Mouse (Mus musculus) forebrain, embryonic 13.5 days (tissue): ENCODE measurements at regions not wholly inside any gene's neighbourhood (a gene's known extent, or its start where the extent isn't known, plus 50 kb on each side); places are given as distances from the start of the nearest gene placed in this dataset.

Source experiments
- ATAC-seq: fragments of 200-750 bp; cut with Nextera tagmentation; 2 replicates; pipeline ENCODE4 v1.8.0; 2017
- H3K27ac ChIP-seq: fragments of 300-500 bp; sonication (generic); 2 replicates; pipeline ENCODE4 v1.5.1; 2015; ENCODE audit warnings: inconsistent platforms, mild to moderate bottlenecking, moderate library complexity
- H3K27me3 ChIP-seq: fragments of 300-500 bp; sonication (generic); 2 replicates; pipeline ENCODE4 v1.6.1; 2015; ENCODE audit warnings: mild to moderate bottlenecking, inconsistent platforms
- H3K36me3 ChIP-seq: fragments of 300-500 bp; sonication (generic); 2 replicates; pipeline ENCODE4 v1.6.1; 2015; ENCODE audit warnings: mild to moderate bottlenecking, inconsistent platforms; ENCODE audit not compliant: poor library complexity, severe bottlenecking
- H3K4me1 ChIP-seq: fragments of 300-500 bp; sonication (generic); 2 replicates; pipeline ENCODE4 v1.6.1; 2015; ENCODE audit warnings: inconsistent platforms
- H3K4me2 ChIP-seq: fragments of 300-500 bp; sonication (generic); 2 replicates; pipeline ENCODE4 v1.6.1; 2015; ENCODE audit warnings: inconsistent platforms, mild to moderate bottlenecking, moderate library complexity
- H3K4me3 ChIP-seq: fragments of 300-500 bp; sonication (generic); 2 replicates; pipeline ENCODE4 v1.5.1; 2015; ENCODE audit warnings: mild to moderate bottlenecking, inconsistent platforms
- H3K9ac ChIP-seq: fragments of 300-500 bp; sonication (generic); 2 replicates; pipeline ENCODE4 v1.6.1; 2015; ENCODE audit warnings: mild to moderate bottlenecking, inconsistent platforms
- H3K9me3 ChIP-seq: fragments of 300-500 bp; sonication (generic); replicated peaks from 2 replicates; pipeline ENCODE4 v1.6.1; 2016; ENCODE audit warnings: inconsistent platforms
- WGBS: fragments of 180-500 bp; shearing (Covaris S2); methylation state at CpG from one replicate; pipeline ENCODE4 v1.1.7; 2015; 5-methylcytosine and 5-hydroxymethylcytosine counted together

DNA sequence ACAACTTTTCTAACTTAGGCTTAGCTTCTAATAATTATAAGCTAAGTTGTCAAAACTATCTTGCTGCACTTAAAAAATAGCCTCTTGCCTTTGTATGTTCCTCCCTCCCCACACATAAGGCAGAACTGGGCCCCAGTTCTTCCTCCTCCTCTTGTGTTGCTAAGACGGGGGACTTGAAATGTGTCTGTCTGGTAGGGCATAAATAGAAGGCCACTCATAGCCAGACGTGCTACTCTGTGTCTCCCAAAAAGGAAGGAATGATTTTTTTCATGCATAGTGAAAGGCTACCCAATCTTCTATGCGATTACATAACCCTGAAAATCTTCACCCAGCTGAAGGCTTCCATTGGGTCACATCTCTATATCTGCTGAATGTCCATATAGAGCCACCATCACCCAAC is 183.5 kb downstream of the Hsfy2 start:
- no peak overlapping the region for H3K27ac ChIP-seq
- no peak overlapping the region for H3K9ac ChIP-seq
- 80% methylated on average over 3 of the region's 3 CpGs for WGBS
- no peaks in the 10 kb centered on the region for H3K36me3 ChIP-seq
- no peak for ATAC-seq
- H3K27me3 ChIP-seq, result no peaks in the 10 kb centered on the region
- no peak overlapping the region for H3K4me3 ChIP-seq
- H3K4me2 ChIP-seq, result no peak overlapping the region
- H3K4me1 ChIP-seq, result no peaks in the 10 kb centered on the region
- no peaks in the 10 kb centered on the region for H3K9me3 ChIP-seq

DNA sequence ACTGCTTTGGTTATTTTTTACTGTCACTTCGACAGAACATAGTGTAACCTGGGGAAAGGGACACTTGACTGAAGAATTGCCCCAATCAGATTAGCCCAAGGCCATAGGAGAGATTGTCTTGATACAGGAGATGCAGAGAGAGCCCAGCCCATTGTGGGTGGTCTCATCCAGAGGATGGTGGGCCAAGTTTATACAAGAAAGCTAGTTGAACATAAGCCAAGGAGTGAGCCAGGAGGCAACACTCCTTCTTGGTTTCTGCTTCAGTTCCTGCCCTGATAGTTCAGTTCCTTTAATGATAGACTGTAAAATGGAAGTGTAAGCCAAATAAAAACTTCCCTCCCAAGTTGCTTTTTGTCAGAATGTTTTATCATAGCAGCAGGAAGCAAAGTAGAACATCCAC is 194.4 kb downstream of the Hsfy2 start:
- Histone ChIP-seq H3K4me3 (no peak overlapping the region), H3K36me3 (no peaks in the 10 kb centered on the region), H3K4me1 (no peaks in the 10 kb centered on the region), H3K27ac (no peak overlapping the region), H3K9me3 (no peaks in the 10 kb centered on the region), H3K4me2 (no peak overlapping the region), H3K27me3 (no peaks in the 10 kb centered on the region), H3K9ac (no peak overlapping the region)
- WGBS, result 75% methylated on average over 1 of the region's 1 CpGs
- ATAC-seq, result no peak

DNA sequence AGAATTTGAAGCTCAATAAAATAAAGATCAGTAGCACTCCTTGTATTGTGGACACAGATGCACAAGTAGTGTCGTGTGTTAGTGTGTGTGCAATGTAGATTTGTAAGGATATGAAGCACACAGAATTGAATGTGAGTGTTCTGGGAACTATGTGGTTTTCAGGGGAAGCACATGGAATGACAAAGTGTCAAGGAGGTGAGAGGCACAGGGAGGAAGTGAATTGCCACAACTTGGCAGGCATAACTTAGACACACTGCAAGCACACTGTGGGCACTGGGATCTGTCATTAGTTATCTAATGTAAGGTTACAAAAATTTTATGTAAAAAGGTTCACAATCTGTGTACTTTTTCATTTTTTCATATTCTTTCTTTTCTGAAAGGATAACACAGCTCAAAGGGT is 230.4 kb downstream of the Hsfy2 start:
- no peaks in the 10 kb centered on the region for H3K27me3 ChIP-seq
- H3K9me3 ChIP-seq, result no peaks in the 10 kb centered on the region
- no peaks in the 10 kb centered on the region for H3K4me1 ChIP-seq
- H3K9ac ChIP-seq, result no peak overlapping the region
- H3K27ac ChIP-seq, result no peak overlapping the region
- no peak for ATAC-seq
- H3K36me3 ChIP-seq, result no peaks in the 10 kb centered on the region
- no peak overlapping the region for H3K4me3 ChIP-seq
- 92% methylated on average over 1 of the region's 1 CpGs for WGBS
- no peak overlapping the region for H3K4me2 ChIP-seq

DNA sequence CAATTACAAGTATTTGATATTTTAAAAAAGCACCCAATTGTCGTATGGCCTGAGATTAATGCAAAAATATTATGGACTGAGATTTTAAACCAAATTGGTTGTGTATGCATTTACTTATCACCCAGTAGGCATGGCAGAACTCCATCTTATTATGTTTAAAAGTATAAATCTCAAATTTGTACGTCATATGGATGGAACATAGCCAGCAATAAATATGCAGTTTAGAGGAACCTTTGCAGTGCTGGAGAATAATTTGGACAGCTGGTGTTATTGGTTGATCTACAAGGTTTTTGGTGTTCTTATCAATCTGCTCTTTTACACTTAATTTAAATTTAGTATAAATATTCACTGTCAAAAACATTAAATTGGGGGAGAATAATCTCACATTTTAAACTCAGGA is 233.9 kb downstream of the Hsfy2 start:
- Histone ChIP-seq H3K4me2 (no peak overlapping the region), H3K27me3 (no peaks in the 10 kb centered on the region), H3K9ac (no peak overlapping the region), H3K9me3 (no peaks in the 10 kb centered on the region), H3K4me3 (no peak overlapping the region), H3K27ac (no peak overlapping the region), H3K4me1 (no peaks in the 10 kb centered on the region), H3K36me3 (no peaks in the 10 kb centered on the region)
- WGBS, result 81% methylated on average over 2 of the region's 2 CpGs
- no peak for ATAC-seq

DNA sequence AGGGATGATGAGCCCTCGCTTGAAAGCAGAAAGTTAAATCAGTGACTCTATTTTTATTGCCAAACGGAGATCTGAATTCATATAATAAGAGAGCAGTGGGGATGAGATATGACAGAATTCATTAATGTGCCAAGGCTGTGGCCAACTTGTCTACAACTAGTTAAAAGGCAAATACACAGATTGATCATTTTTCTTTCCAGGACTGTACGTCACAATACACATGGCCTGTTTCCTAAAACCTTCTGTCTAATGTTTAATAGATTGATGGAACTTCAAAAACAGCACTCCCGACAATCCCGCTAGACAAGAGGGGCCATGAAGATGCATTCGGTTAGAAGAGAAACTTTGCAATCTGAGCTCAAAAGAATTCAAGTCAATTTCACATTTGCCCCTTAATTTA is 241.4 kb downstream of the Hsfy2 start:
- Histone ChIP-seq H3K4me2 (no peak overlapping the region), H3K36me3 (no peaks in the 10 kb centered on the region), H3K27ac (no peak overlapping the region), H3K27me3 (no peaks in the 10 kb centered on the region), H3K9me3 (no peaks in the 10 kb centered on the region), H3K4me3 (no peak overlapping the region), H3K9ac (no peak overlapping the region), H3K4me1 (no peaks in the 10 kb centered on the region)
- WGBS, result 81% methylated on average over 6 of the region's 6 CpGs
- no peak for ATAC-seq

DNA sequence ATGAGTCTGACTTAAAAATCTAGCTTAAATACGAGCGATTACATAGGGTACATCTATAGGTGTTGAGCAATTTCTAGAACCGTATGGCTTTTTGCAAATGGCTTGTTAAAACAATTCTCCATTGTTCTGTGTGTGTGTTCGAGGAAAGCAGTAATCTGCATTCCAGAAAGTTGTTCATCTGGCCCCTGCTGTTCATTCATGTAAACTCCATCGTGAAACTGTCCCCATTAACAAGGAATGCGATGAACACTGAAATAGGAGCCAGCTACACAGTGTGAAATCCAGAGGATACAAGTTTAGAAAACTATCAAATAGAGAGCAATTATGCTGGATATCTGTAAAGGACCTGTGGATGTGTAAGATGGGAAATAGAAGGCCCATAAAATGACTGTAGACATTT is 250.1 kb downstream of the Hsfy2 start:
- no peaks in the 10 kb centered on the region for H3K9me3 ChIP-seq
- 56% methylated on average over 6 of the region's 6 CpGs for WGBS
- no peak overlapping the region for H3K27ac ChIP-seq
- no peak for ATAC-seq
- H3K27me3 ChIP-seq, result no peaks in the 10 kb centered on the region
- H3K4me1 ChIP-seq, result no peaks in the 10 kb centered on the region
- no peak overlapping the region for H3K4me2 ChIP-seq
- H3K9ac ChIP-seq, result no peak overlapping the region
- no peaks in the 10 kb centered on the region for H3K36me3 ChIP-seq
- H3K4me3 ChIP-seq, result no peak overlapping the region

DNA sequence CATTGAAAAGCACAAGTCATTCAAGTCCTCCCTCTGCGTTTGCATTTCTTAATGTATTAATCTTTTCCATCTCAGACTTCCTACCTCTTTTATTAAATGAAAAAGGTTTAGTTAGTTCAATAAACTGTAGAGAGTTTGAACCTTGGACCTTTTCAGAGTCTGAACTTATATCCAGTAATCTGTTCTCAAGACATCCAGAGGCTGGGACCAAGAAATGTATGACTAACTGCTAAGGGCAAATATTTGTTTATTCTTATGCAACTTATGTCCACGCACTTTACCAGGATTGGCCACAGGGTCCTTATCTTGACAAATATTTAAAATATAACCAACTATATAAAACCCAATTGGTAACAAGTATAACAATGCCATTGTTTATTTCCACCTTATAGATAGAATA is 270.9 kb downstream of the Hsfy2 start:
- Histone ChIP-seq H3K4me2 (no peak overlapping the region), H3K36me3 (no peaks in the 10 kb centered on the region), H3K9ac (no peak overlapping the region), H3K4me1 (no peaks in the 10 kb centered on the region), H3K9me3 (no peaks in the 10 kb centered on the region), H3K27ac (no peak overlapping the region), H3K4me3 (no peak overlapping the region), H3K27me3 (no peaks in the 10 kb centered on the region)
- 88% methylated on average over 2 of the region's 2 CpGs for WGBS
- ATAC-seq, result no peak

DNA sequence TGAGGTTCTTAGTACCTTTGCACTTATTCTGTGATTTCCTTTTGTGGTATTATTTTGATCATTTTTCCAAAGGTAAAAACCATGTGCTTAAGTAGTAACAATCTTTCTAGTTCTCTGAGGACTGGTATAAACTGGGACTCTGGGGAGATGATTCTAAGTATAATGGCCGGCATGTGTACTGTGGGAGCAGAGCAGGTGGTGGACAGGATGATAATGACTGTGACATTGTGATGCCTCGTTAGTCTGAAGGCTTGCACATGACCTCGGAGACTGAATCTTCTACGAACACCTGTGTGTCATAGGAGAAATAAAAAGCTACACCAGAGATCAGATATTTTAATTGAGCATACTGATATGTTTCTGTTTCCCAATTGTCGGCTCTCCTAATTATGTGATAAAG is 276.4 kb downstream of the Hsfy2 start:
- no peak overlapping the region for H3K4me3 ChIP-seq
- H3K4me2 ChIP-seq, result no peak overlapping the region
- 61% methylated on average over 5 of the region's 5 CpGs for WGBS
- no peak overlapping the region for H3K27ac ChIP-seq
- no peaks in the 10 kb centered on the region for H3K36me3 ChIP-seq
- H3K4me1 ChIP-seq, result no peaks in the 10 kb centered on the region
- peak; percentile 51; the same call in 1 of the 2 replicates for ATAC-seq
- H3K27me3 ChIP-seq, result no peaks in the 10 kb centered on the region
- H3K9ac ChIP-seq, result no peak overlapping the region
- no peaks in the 10 kb centered on the region for H3K9me3 ChIP-seq

DNA sequence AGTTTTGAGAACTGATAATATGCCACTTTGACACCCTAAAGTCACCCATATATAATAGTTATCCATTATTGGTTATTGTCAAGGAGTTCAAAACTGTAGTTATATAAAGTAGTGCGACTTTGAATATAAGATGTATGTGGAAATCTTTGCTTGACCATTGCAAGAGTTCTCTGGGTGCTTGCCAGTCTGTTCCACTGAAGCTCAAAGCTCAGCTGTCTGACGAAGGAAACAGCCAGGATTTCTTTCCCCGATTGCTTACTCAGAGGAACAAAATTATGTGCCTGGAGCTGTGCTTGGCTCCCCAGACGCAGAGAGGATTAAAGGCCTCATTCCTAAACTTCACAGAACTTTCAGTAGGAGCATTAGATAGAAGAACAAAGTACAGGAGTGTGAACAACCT is 290.6 kb downstream of the Hsfy2 start:
- Histone ChIP-seq H3K9ac (no peak overlapping the region), H3K4me1 (no peaks in the 10 kb centered on the region), H3K4me2 (no peak overlapping the region), H3K9me3 (no peaks in the 10 kb centered on the region), H3K4me3 (no peak overlapping the region), H3K27me3 (no peaks in the 10 kb centered on the region), H3K36me3 (no peaks in the 10 kb centered on the region), H3K27ac (no peak overlapping the region)
- 79% methylated on average over 4 of the region's 4 CpGs for WGBS
- ATAC-seq, result no peak

DNA sequence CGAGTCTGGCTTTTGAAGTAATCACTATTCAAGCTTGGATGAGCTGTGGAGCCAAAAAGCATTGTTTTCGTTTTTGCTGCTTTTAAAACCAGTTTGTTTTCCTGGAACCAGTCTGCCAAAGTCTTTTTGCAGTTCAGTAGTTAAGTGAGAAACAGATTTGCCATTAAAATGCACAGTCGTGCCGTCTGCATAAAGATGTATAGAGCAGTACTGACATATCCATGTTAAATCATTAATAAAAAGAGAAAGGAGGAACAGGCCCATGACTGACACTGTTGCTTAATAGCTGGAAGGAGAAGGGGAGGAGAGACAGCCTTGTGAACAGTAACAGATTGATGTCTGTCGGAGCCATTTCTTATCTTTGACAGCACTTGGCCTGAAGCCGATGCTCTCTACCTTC is 292.3 kb downstream of the Hsfy2 start:
- H3K4me3 ChIP-seq, result no peak overlapping the region
- no peaks in the 10 kb centered on the region for H3K4me1 ChIP-seq
- no peaks in the 10 kb centered on the region for H3K27me3 ChIP-seq
- H3K9ac ChIP-seq, result no peak overlapping the region
- H3K36me3 ChIP-seq, result no peaks in the 10 kb centered on the region
- H3K4me2 ChIP-seq, result no peak overlapping the region
- no peak overlapping the region for H3K27ac ChIP-seq
- WGBS, result 49% methylated on average over 6 of the region's 6 CpGs
- ATAC-seq, result peak; percentile 94
- H3K9me3 ChIP-seq, result no peaks in the 10 kb centered on the region

DNA sequence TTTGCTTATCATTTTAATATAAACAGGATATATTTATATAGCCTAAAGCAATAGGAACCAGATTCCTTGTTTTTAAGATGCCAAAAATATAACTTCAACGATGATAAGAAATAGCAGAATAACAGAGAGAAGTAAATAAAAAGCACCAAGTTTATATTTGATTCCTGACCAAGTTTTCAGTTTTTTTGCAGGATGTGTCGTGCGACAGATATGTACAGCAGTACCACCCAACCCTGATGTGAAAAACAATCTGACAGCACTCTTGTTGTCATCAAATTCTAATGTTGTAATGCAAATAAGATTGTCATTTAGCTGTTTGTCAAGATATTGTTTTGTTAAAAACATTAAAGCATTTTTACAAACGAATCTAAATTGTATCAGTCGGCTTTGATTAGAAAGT is 309.9 kb downstream of the Hsfy2 start:
- no peak overlapping the region for H3K4me3 ChIP-seq
- no peak for ATAC-seq
- WGBS, result 87% methylated on average over 5 of the region's 5 CpGs
- no peaks in the 10 kb centered on the region for H3K4me1 ChIP-seq
- no peaks in the 10 kb centered on the region for H3K36me3 ChIP-seq
- no peaks in the 10 kb centered on the region for H3K9me3 ChIP-seq
- no peak overlapping the region for H3K9ac ChIP-seq
- no peak overlapping the region for H3K4me2 ChIP-seq
- no peaks in the 10 kb centered on the region for H3K27me3 ChIP-seq
- H3K27ac ChIP-seq, result no peak overlapping the region

DNA sequence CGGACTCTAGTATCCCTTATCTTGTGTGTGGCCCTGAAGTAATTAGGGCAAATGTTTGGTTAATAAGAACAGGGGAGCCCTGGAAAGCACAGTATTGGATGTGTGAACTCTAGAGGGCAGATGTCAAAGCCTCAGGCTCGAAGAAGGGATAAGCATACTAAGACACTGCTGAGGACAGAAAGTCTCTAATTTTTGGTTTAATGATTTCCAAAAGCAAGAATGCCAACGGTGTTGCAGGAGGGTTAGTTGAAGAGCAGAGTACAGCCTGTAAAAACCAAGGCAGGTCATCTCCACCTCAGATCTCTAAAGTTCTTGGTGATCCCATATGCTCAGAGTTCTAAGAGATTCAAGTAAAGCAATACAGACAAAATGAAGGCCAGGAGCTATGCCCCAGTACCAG is 328.6 kb downstream of the Hsfy2 start:
- H3K4me2 ChIP-seq, result no peak overlapping the region
- no peaks in the 10 kb centered on the region for H3K27me3 ChIP-seq
- no peak overlapping the region for H3K9ac ChIP-seq
- no peak for ATAC-seq
- 82% methylated on average over 3 of the region's 3 CpGs for WGBS
- H3K36me3 ChIP-seq, result no peaks in the 10 kb centered on the region
- H3K27ac ChIP-seq, result no peak overlapping the region
- no peaks in the 10 kb centered on the region for H3K9me3 ChIP-seq
- no peak overlapping the region for H3K4me3 ChIP-seq
- no peaks in the 10 kb centered on the region for H3K4me1 ChIP-seq

DNA sequence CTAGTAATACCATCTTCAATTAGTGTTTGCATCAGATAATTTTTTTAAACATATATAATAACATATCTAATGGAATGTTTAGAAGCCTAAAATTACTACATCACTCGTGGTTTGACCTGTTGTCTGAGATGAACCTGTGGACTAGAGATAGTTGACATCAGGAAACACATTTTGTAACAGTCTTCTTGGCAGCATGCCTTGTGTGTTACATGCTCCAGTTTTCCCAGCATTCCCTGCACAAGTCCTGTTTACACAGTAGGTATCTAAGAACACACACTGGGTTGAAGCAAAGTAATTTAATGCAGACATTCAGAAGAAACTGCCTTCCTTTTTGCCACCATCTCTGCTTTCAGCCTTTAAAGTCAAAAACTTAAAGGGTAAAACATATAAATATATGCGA is 342.8 kb downstream of the Hsfy2 start:
- WGBS, result 75% methylated on average over 2 of the region's 2 CpGs
- Histone ChIP-seq H3K9ac (no peak overlapping the region), H3K27me3 (no peaks in the 10 kb centered on the region), H3K27ac (no peak overlapping the region), H3K36me3 (no peaks in the 10 kb centered on the region), H3K4me2 (no peak overlapping the region), H3K9me3 (no peaks in the 10 kb centered on the region), H3K4me1 (peaks cover 5% of the 10 kb centered on the region; the same call in 1 of the 2 replicates), H3K4me3 (no peak overlapping the region)
- ATAC-seq, result no peak
